16 mouse cellular contexts compared by ENCODE assay signal in genomic region chr15:12506085-12506484, GRCm38 (mm10).
DNase-seq lines count a peak whose midpoint lies in the region; ATAC-seq and TF ChIP-seq lines count a peak whose summit lies in the region.
"Had no signal": no experiment of that assay in that cellular context is flagged by ENCODE, and none has a peak within 500 bp of the region (broad histone marks: within the 10 kb centered on the region; RNA-seq: fewer than 3 reads in every experiment).

No protein-coding gene starts in this region.

- H3K9me3 ChIP-seq in hindbrain, postnatal 0 days (ENCODE audit: low read length): no peaks in the 10 kb centered on the region
- no peaks in the 10 kb centered on the region for H3K9me3 ChIP-seq in midbrain, postnatal 0 days (ENCODE audit: low read length)

- no peak overlapping the region for H3K27ac ChIP-seq in hindbrain, postnatal 0 days
- no peak overlapping the region for H3K27ac ChIP-seq in midbrain, postnatal 0 days (ENCODE audit: low read depth, low read length)
- H3K27ac ChIP-seq in thymus, adult 2 months (ENCODE audit: control insufficient read depth, insufficient read depth, low read length): no peak overlapping the region
- H3K27ac ChIP-seq: heart, adult 2 months had no signal

- no peak overlapping the region for H3K4me3 ChIP-seq in C2C12 (ENCODE audit: insufficient read depth, poor library complexity, severe bottlenecking)
- no peak overlapping the region for H3K4me3 ChIP-seq in hindbrain, postnatal 0 days (ENCODE audit: low read length)
- H3K4me3 ChIP-seq in midbrain, postnatal 0 days (ENCODE audit: low read depth, low read length): no peak overlapping the region
- H3K4me3 ChIP-seq in thymus, adult 2 months (ENCODE audit: control insufficient read depth, insufficient read depth, low read length): no peak overlapping the region
- H3K4me3 ChIP-seq: erythroblast, embryonic 14.5 days; heart, adult 2 months had no signal

- 0 out of 2 replicates have a peak, but pooled peaks cover 4% of the 10 kb centered on the region for H3K4me1 ChIP-seq in hindbrain, postnatal 0 days (ENCODE audit: insufficient read depth, low read length)
- 0 out of 2 replicates have a peak, but pooled peaks cover 6% of the 10 kb centered on the region for H3K4me1 ChIP-seq in midbrain, postnatal 0 days (ENCODE audit: insufficient read depth, low read length)
- 0 out of 2 replicates have a peak, but pooled peaks cover 2% of the 10 kb centered on the region for H3K4me1 ChIP-seq in thymus, adult 2 months (replicated peaks; ENCODE audit: control insufficient read depth, insufficient read depth, low read length)

- ATAC-seq in hindbrain, postnatal 0 days: peak; percentile 72
- ATAC-seq in midbrain, postnatal 0 days (ENCODE audit: low FRiP score): peak; percentile 63; the same call in 1 of the 2 replicates
- ATAC-seq: liver, postnatal 0 days had no signal

- no peak for TF ChIP-seq POLR2A in brain, embryonic 14.5 days (IDR thresholded peaks at IDR 0.05; ENCODE audit: borderline replicate concordance, extremely low read depth, insufficient read depth, insufficient read length, poor library complexity, severe bottlenecking)
- TF ChIP-seq POLR2A in thymus, adult 2 months (IDR thresholded peaks at IDR 0.05; ENCODE audit: control insufficient read depth, extremely low read depth, insufficient read depth, low read length, poor library complexity): no peak

- no peaks in the 10 kb centered on the region for H3K79me3 ChIP-seq in C2C12 (ENCODE audit: low read depth)

- H3K36me3 ChIP-seq in C2C12 (ENCODE audit: control insufficient read depth, insufficient read depth): no peaks in the 10 kb centered on the region
- H3K36me3 ChIP-seq in hindbrain, postnatal 0 days (ENCODE audit: insufficient read depth, low read length): no peaks in the 10 kb centered on the region
- no peaks in the 10 kb centered on the region for H3K36me3 ChIP-seq in midbrain, postnatal 0 days (ENCODE audit: insufficient read depth, low read length)
- no peaks in the 10 kb centered on the region for H3K36me3 ChIP-seq in thymus, adult 2 months (ENCODE audit: control insufficient read depth, insufficient read depth, low read length)

- no peak for TF ChIP-seq CTCF in C2C12 (IDR thresholded peaks at IDR 0.05; ENCODE audit: control insufficient read depth, insufficient read depth, insufficient read length)
- TF ChIP-seq CTCF in brain, embryonic 14.5 days (IDR thresholded peaks at IDR 0.05; ENCODE audit: borderline replicate concordance, extremely low read depth, insufficient read depth, insufficient read length): no peak
- no peak for TF ChIP-seq CTCF in hindbrain, postnatal 0 days (IDR thresholded peaks at IDR 0.05; ENCODE audit: low read depth)
- no peak for TF ChIP-seq CTCF in midbrain, postnatal 0 days (IDR thresholded peaks at IDR 0.05)
- no peak for TF ChIP-seq CTCF in thymus, adult 2 months (IDR thresholded peaks at IDR 0.05; ENCODE audit: borderline replicate concordance, control insufficient read depth, extremely low read depth, insufficient read depth, low read length, poor library complexity)

- H3ac ChIP-seq in C2C12 (ENCODE audit: control insufficient read depth, insufficient read length, low read depth): no peak overlapping the region

- peak; percentile 65 for DNase-seq in brain, embryonic 14.5 days (ENCODE audit: low read depth)
- DNase-seq in hindbrain, postnatal 0 days (ENCODE audit: low spot score): peak; percentile 53
- DNase-seq in midbrain, postnatal 0 days (ENCODE audit: low spot score): peak; percentile 63
- DNase-seq in layer of hippocampus, adult 9-11 months: no peak
- DNase-seq in yolk sac, embryonic 10.5 days (ENCODE audit: low spot score): no peak
- DNase-seq in lung, postnatal 36 days: no peak
- DNase-seq in thymus, adult 2 months: no peak
- DNase-seq: cerebellum, adult 11-12 months; gastrocnemius, postnatal 14 days; heart, adult 2 months; kidney, adult 8-10 months; kidney, postnatal 25 days; liver, postnatal 0 days; right cerebral cortex, adult 18-20 months had no signal

- no peak overlapping the region for H3K9ac ChIP-seq in hindbrain, postnatal 0 days (replicated peaks; ENCODE audit: low read length)
- H3K9ac ChIP-seq in midbrain, postnatal 0 days (replicated peaks; ENCODE audit: low read length, poor library complexity, severe bottlenecking): no peak overlapping the region
- H3K9ac ChIP-seq: liver, postnatal 0 days had no signal

- no peak overlapping the region for H3K4me2 ChIP-seq in hindbrain, postnatal 0 days (ENCODE audit: low read depth, low read length)
- no peak overlapping the region for H3K4me2 ChIP-seq in midbrain, postnatal 0 days (ENCODE audit: low read depth, low read length, poor library complexity, severe bottlenecking)

- H3K27me3 ChIP-seq in C2C12 (ENCODE audit: control insufficient read depth, insufficient read depth, insufficient read length): peaks cover 12% of the 10 kb centered on the region
- H3K27me3 ChIP-seq in hindbrain, postnatal 0 days (ENCODE audit: insufficient read depth, low read length): no peaks in the 10 kb centered on the region
- no peaks in the 10 kb centered on the region for H3K27me3 ChIP-seq in midbrain, postnatal 0 days (ENCODE audit: insufficient read depth, low read length)
- H3K27me3 ChIP-seq in thymus, adult 2 months (ENCODE audit: control insufficient read depth, insufficient read depth, low read length): no peaks in the 10 kb centered on the region

- 25% methylated on average over 4 of the region's 4 CpGs for WGBS in hindbrain, postnatal 0 days
- WGBS in midbrain, postnatal 0 days: 22% methylated on average over 4 of the region's 4 CpGs
- WGBS in thymus, adult 2 months: 89% methylated on average over 4 of the region's 4 CpGs

- no peaks in the 10 kb centered on the region for H3K79me2 ChIP-seq in C2C12 (ENCODE audit: control insufficient read depth, insufficient read depth)

TF ChIP-seq in C2C12, 6 proteins besides CTCF, POLR2A, EP300 and RAD21:
- TF ChIP-seq MAX (IDR thresholded peaks at IDR 0.05): no peak
- no peak for TF ChIP-seq MYOG (IDR thresholded peaks at IDR 0.05; ENCODE audit: control insufficient read depth, extremely low read depth, insufficient read length)
- no peak for TF ChIP-seq CEBPB (IDR thresholded peaks at IDR 0.05; ENCODE audit: low read depth)
- TF ChIP-seq MYOD1 (IDR thresholded peaks at IDR 0.05; ENCODE audit: control insufficient read depth, insufficient read length, low read depth): no peak
- TF ChIP-seq FOSL1 (IDR thresholded peaks at IDR 0.05; ENCODE audit: insufficient read depth, low read length, poor library complexity, severe bottlenecking): no peak
- peak; percentile 30 for TF ChIP-seq USF1 (IDR thresholded peaks at IDR 0.05; ENCODE audit: low read depth)

Comparison
In these comparisons a context has a peak if more than half of its experiments do, and no peak if none do; other contexts are left out.
1. DNase-seq: peak in brain, embryonic 14.5 days (single experiment), hindbrain, postnatal 0 days (single experiment) and midbrain, postnatal 0 days (single experiment); none in layer of hippocampus, adult 9-11 months (single experiment), yolk sac, embryonic 10.5 days (single experiment), lung, postnatal 36 days (single experiment) and thymus, adult 2 months (single experiment).